Mouse (Mus musculus) lung, adult 10 weeks (tissue): ENCODE measurements around the gene Atg10. TPM values are rescaled to one million over a fixed set of nuclear protein-coding genes. Genes with fewer than 3 reads are reported as not detected.

Source experiments
- polyA plus RNA-seq: library from polyadenylated mRNA; stranded (reverse); fragments of 350-450 nt; fragmentation: Illumina TruSeq; extraction: RNeasy Lipid Tissue Mini Kit (QIAGEN cat#74804); gene quantifications from one replicate; pipeline ENCODE4 v1.2.3, GENCODE M21; 2014; ENCODE audit warnings: low read depth, low replicate concordance; ENCODE audit not compliant: insufficient read depth

The Atg10 gene
- 10.9 TPM for polyA plus RNA-seq

DNA sequence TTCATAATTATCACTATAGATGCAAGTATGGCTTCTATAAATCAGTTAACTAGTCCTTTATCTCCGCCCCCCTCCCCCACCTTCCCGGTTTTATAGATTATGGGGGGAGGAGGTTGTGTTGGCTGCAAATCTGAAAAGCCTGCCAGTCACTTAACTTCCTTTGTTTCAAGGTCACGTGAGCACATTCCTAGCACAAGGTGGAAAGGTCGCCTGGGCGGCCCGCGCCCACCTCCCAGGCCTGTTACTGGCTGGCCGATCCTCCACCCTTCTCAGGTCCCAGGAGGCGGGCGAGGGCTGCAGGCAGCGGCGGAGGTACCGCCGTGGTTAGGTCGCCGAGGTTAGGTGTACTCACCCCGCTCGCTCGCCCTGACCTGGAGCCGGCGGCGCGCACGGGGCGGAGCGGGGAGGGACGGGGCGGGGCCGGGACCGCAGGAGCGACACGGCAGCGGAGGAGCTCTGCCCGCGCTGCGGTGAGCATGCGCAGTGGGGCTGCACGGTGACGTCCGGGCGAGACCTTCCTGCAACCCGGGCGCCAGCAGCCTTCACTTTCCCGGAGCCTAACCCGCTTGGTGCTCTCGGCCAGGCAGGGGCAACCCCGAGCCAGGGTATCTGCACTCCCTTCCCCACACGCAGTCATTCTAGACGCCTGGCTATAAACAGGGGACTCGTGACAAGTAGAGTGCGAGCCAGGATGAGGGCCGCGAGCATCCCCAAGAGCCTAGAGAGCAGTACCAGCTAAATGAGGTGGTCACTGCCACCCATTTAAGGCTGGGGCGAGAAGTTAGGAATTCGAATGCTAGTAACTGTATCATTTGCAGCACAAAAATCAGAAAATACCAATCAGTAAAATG, at the start of gene Atg10:
Gene Atg10 (minus strand): TSS at position 382 of the 851 bp plus-strand sequence.

GRCm38 (mm10) chr13:90922751-90923612, 300.8 kb downstream of the Atg10 start, which contains the start of gene Rps23:
Gene Rps23, plus strand, starts transcription at chr13:90922958.

DNA sequence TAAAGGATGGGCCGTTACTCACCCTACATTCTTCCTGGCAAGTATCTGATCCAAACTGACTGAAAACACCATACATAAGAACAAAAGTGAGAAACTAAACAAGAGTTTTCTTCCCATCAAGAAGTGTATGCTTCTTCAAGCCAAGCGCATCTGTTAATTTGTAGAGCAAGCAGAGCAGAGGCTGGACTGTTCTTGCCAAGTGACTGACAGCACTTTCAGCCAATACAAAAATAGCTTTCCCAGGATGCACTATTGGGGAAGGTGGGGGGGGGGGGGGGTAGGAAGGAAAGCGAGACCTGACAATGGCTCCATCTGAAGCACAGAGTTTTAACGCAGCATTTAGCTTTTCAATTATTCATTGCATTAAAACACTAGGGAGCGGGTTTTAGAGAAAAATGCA, 318.6 kb downstream of the Atg10 start, which contains the start of gene Atp6ap1l:
Gene Atp6ap1l (minus strand): TSS at position 180 of the 400 bp plus-strand sequence.

Other genes with a start within 250 kb of the Atg10 start
- gene Ssbp2, start 236.3 kb upstream of the Atg10 start, polyA plus RNA-seq = 19.3 TPM